In the genomic region with DNA sequence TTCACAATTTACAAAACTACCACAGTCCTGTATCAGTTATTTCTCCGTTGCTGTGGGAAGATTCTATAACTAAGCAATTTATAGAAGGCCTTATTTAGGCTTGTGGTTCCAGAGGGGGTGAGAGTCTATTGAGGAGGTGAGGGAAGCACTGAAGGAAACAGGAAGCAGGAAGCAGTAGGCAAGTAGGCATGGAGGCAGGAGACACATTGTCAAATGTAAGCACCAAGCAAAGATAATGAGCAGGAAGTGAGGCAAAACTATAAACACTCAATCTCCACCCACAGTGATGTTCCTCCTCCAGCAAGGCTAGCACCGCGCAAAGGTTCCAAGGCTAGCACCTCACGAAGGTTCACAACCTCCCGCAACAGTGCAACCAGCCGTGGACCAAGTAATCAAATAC, we compare ENCODE assay signal across 22 mouse cellular contexts. TPM values are rescaled to one million over a fixed set of nuclear protein-coding genes. Genes with fewer than 3 reads are reported as not detected.
DNase-seq lines count a peak whose midpoint lies in the region; ATAC-seq lines count a peak whose summit lies in the region.
"Had no signal": no experiment of that assay in that cellular context is flagged by ENCODE, and none has a peak within 500 bp of the region (broad histone marks: within the 10 kb centered on the region; RNA-seq: fewer than 3 reads in every experiment).

No protein-coding gene starts in this region.

- no peak for DNase-seq in frontal cortex, postnatal 36 days (ENCODE audit: low spot score in 2 of 2)
- DNase-seq in CD4-positive, CD25-positive, alpha-beta regulatory T cell, adult 2 months (ENCODE audit: low read depth, low spot score) = peak; percentile 24
- peak; percentile 11 for DNase-seq in brain, adult 2 months (ENCODE audit: low read depth, low spot score)
- peak; percentile 32 for DNase-seq in induced T-regulatory cell, adult 2 months (ENCODE audit: low read depth)
- no peak for DNase-seq in ovary, adult 18-20 months (ENCODE audit: low spot score)
- no peak for DNase-seq in adrenal gland, adult 8-10 months
- no peak for DNase-seq in left cerebral cortex, postnatal 36 days (ENCODE audit: low spot score in 2 of 2)
- DNase-seq: adrenal gland, postnatal 10 days; cerebellum, adult 11-12 months; cerebellum, adult 8-10 months; cerebellum, postnatal 10 days; cerebellum, postnatal 36 days; gastrocnemius, postnatal 10 days; heart, adult 2 months; kidney, adult 11 months; kidney, adult 9 months had no signal

- intact Hi-C loops in left cerebral cortex, postnatal 36 days (cut with DNase I) = loop anchor here (5.0 kb wide), 1 partner anchor 39 kb away; no protein-coding TSS in a partner anchor

- peak; percentile 79 for ATAC-seq in frontal cortex, adult (ENCODE audit: low TSS enrichment)
- ATAC-seq: forebrain, embryonic 13.5 days; forebrain, embryonic 16.5 days; hindbrain, postnatal 0 days; intestine, embryonic 15.5 days had no signal

RNA-seq across cellular contexts. Expression of a gene that starts 30.3 kb away (rescaled TPM):
- 1 to 10 TPM; 2.7 to 4.0 (median 3.6) TPM for total RNA-seq in adrenal gland, adult 8-10 months (2022)
- total RNA-seq in left cerebral cortex, postnatal 36 days (2021) = 1 to 10 TPM; 1.6 TPM
- total RNA-seq: MEL had no signal

Comparison
In these comparisons a context has a peak if more than half of its experiments do, and no peak if none do; other contexts are left out.
1. DNase-seq: peak in CD4-positive, CD25-positive, alpha-beta regulatory T cell, adult 2 months (single experiment), brain, adult 2 months (single experiment) and induced T-regulatory cell, adult 2 months (single experiment); none in frontal cortex, postnatal 36 days (0 of 2), ovary, adult 18-20 months (single experiment), adrenal gland, adult 8-10 months (single experiment) and left cerebral cortex, postnatal 36 days (0 of 2).